Mouse (Mus musculus) Patski (cell line): ENCODE measurements around the gene Kmt5c. TPM values are rescaled to one million over a fixed set of nuclear protein-coding genes. Genes with fewer than 3 reads are reported as not detected.

Experiments used
- ATAC-seq: fragments of 100-300 bp; one replicate; pipeline ENCODE4 v1.8.0; 2021
- CTCF ChIA-PET: fragments of 350-600 bp; sonication (Branson Sonifier 250); formaldehyde crosslinking; loops from one replicate; lab custom pipeline; 2022; ENCODE audit warnings: inconsistent platforms; lab: Charles Lee
- POLR2A ChIA-PET: fragments of 350-600 bp; sonication (Branson Sonifier 250); formaldehyde crosslinking; loops from one replicate; lab custom pipeline; 2022; ENCODE audit warnings: antibody characterized with exemption, inconsistent platforms; lab: Charles Lee
- DNase-seq: peaks from one replicate; pipeline ENCODE4 v3.0.0-alpha.2; 2011; ENCODE audit warnings: low read depth, low spot score
- H3K27me3 ChIP-seq: fragments of 371-371 bp; one replicate; pipeline ENCODE4 v1.5.1; 2021
- CTCF ChIP-seq: fragments of 100-300 bp; IDR thresholded peaks from one replicate; pipeline ENCODE4 v1.5.1; 2021
- in situ Hi-C: fragments of 300-500 bp; cut with MboI; formaldehyde crosslinking; loops from 3 replicates; pipeline ENCODE4 v1.11.1; 2018; ENCODE audit warnings: low pct_unique_long_range_greater_than_20kb, mixed read lengths
- polyA plus RNA-seq: library from polyadenylated mRNA; unstranded; gene quantifications from one replicate; pipeline ENCODE4 v1.2.3, GENCODE M21; 2021

Gene Kmt5c
- polyA plus RNA-seq, 1 experiment from 2014 or later = 58.6 TPM

GRCm38 (mm10) chr7:4743354-4743753 lies 3.4 kb downstream of the Kmt5c start:
- POLR2A ChIA-PET = interaction anchor here (1.5 kb wide), 1 partner anchor 10 kb away, joined by 3 read pairs; no protein-coding TSS in a partner anchor
- ATAC-seq = no peak
- CTCF ChIA-PET = no interaction called here
- in situ Hi-C loops = no loop called here
- no peak for DNase-seq
- H3K27me3 ChIP-seq = no peaks in the 10 kb centered on the region
- no peak for TF ChIP-seq CTCF

- POLR2A ChIA-PET = interaction anchor here (1.4 kb wide), 1 partner anchor 34 kb away, joined by 5 read pairs; no protein-coding TSS in a partner anchor
- CTCF ChIA-PET = interaction anchor here (1.5 kb wide), 1 partner anchor 37 kb away, joined by 3 read pairs; no protein-coding TSS in a partner anchor
- ATAC-seq (no peak), DNase-seq (no peak)
- TF ChIP-seq CTCF = no peak
- no peaks in the 10 kb centered on the region for H3K27me3 ChIP-seq
- in situ Hi-C loops = no loop called here
Observed at GRCm38 (mm10) chr7:4744886-4745285, 5.0 kb downstream of the Kmt5c start.

- POLR2A ChIA-PET = no interaction called here
- DNase-seq = no peak
Observed at GRCm38 (mm10) chr7:4746326-4746980, 6.5 kb downstream of the Kmt5c start.

GRCm38 (mm10) chr7:4747156-4747899 lies 7.4 kb downstream of the Kmt5c start:
- no peak for TF ChIP-seq CTCF
- CTCF ChIA-PET = no interaction called here
- POLR2A ChIA-PET = no interaction called here
- H3K27me3 ChIP-seq = no peaks in the 10 kb centered on the region
- in situ Hi-C loops = no loop called here
- no peak for ATAC-seq
- DNase-seq = no peak

More at GRCm38 (mm10) chr7:4746326-4746980, 6.5 kb downstream of the Kmt5c start:
- in situ Hi-C loops = no loop called here
- no peak for ATAC-seq
- no peak for TF ChIP-seq CTCF
- H3K27me3 ChIP-seq = no peaks in the 10 kb centered on the region
- CTCF ChIA-PET = interaction anchor here (1.5 kb wide), 1 partner anchor 35 kb away, joined by 3 read pairs; no protein-coding TSS in a partner anchor

GRCm38 (mm10) chr7:4748321-4748720 lies 8.4 kb downstream of the Kmt5c start:
- TF ChIP-seq CTCF = no peak
- ChIA-PET CTCF (no interaction called here), POLR2A (interaction anchor here (1.0 to 1.2 kb wide), 2 partner anchors 28 to 41 kb away, joined by 3 to 4 read pairs; partner anchors contain the start of gene Tmem238)
- in situ Hi-C loops = no loop called here
- ATAC-seq (no peak), DNase-seq (no peak)
- H3K27me3 ChIP-seq = no peaks in the 10 kb centered on the region

GRCm38 (mm10) chr7:4749169-4749568 lies 9.3 kb downstream of the Kmt5c start:
- H3K27me3 ChIP-seq = no peaks in the 10 kb centered on the region
- POLR2A ChIA-PET = interaction anchor here (1.0 to 1.2 kb wide), 2 partner anchors 27 to 40 kb away, joined by 3 to 4 read pairs; partner anchors contain the start of gene Tmem238
- in situ Hi-C loops = no loop called here
- TF ChIP-seq CTCF = no peak
- DNase-seq (no peak), ATAC-seq (no peak)
- CTCF ChIA-PET = no interaction called here

GRCm38 (mm10) chr7:4751971-4752820 lies 12.3 kb downstream of the Kmt5c start:
- CTCF ChIA-PET = no interaction called here
- in situ Hi-C loops = no loop called here
- no peak for DNase-seq
- POLR2A ChIA-PET = interaction anchor here (0.6 to 1.2 kb wide), 2 partner anchors 11 to 25 kb away, joined by 3 to 4 read pairs; no protein-coding TSS in a partner anchor
- ATAC-seq = no peak
- no peak for TF ChIP-seq CTCF
- no peaks in the 10 kb centered on the region for H3K27me3 ChIP-seq

GRCm38 (mm10) chr7:4752821-4753570 lies 13.1 kb downstream of the Kmt5c start, which contains the start of gene Cox6b2:
Gene Cox6b2 (minus strand): TSS chr7:4753094.
- no peaks in the 10 kb centered on the region for H3K27me3 ChIP-seq
- ChIA-PET POLR2A (interaction anchor here (0.6 to 1.4 kb wide), 4 partner anchors 10 to 26 kb away, joined by 3 to 4 read pairs (median 3); no protein-coding TSS in a partner anchor), CTCF (no interaction called here)
- in situ Hi-C loops = no loop called here
- DNase-seq (no peak), ATAC-seq (no peak)
- TF ChIP-seq CTCF = no peak

GRCm38 (mm10) chr7:4759670-4760069 lies 19.8 kb downstream of the Kmt5c start:
- in situ Hi-C loops = no loop called here
- POLR2A ChIA-PET = no interaction called here

More at GRCm38 (mm10) chr7:4759670-4760069, 19.8 kb downstream of the Kmt5c start:
- CTCF ChIA-PET = no interaction called here
- ATAC-seq (no peak), DNase-seq (no peak)
- TF ChIP-seq CTCF = no peak
- no peaks in the 10 kb centered on the region for H3K27me3 ChIP-seq
